Mouse (Mus musculus) intestine, postnatal 0 days (tissue): ENCODE measurements around the gene Sec24d. TPM values are rescaled to one million over a fixed set of nuclear protein-coding genes. Genes with fewer than 3 reads are reported as not detected.

ENCODE experiments used
- ATAC-seq: fragments of 200-750 bp; cut with Nextera tagmentation; 2 replicates; pipeline ENCODE4 v1.8.0; 2017; ENCODE audit warnings: mild to moderate bottlenecking, moderate TSS enrichment, moderate library complexity
- H3K27ac ChIP-seq: fragments of 300-500 bp; sonication (generic); 2 replicates; pipeline ENCODE4 v1.5.1; 2014; ENCODE audit warnings: mild to moderate bottlenecking, low read depth, low read length, moderate library complexity
- H3K27me3 ChIP-seq: fragments of 300-500 bp; sonication (generic); replicated peaks from 2 replicates; pipeline ENCODE4 v1.6.1; 2014; ENCODE audit warnings: low read length, mixed read lengths; ENCODE audit not compliant: control insufficient read depth, insufficient read depth
- H3K36me3 ChIP-seq: fragments of 300-500 bp; sonication (generic); 2 replicates; pipeline ENCODE4 v1.6.1; 2014; ENCODE audit warnings: mild to moderate bottlenecking, moderate library complexity; ENCODE audit not compliant: control insufficient read depth, insufficient read depth
- H3K4me1 ChIP-seq: fragments of 300-500 bp; sonication (generic); replicated peaks from 2 replicates; pipeline ENCODE4 v1.6.1; 2014; ENCODE audit warnings: antibody characterized with exemption, low read length, mixed read lengths; ENCODE audit not compliant: control insufficient read depth, insufficient read depth
- H3K4me2 ChIP-seq: fragments of 300-500 bp; sonication (generic); replicated peaks from 2 replicates; pipeline ENCODE4 v1.6.1; 2014; ENCODE audit warnings: low read depth, mild to moderate bottlenecking, moderate library complexity
- H3K4me3 ChIP-seq: fragments of 300-500 bp; sonication (generic); 2 replicates; pipeline ENCODE4 v1.5.1; 2014; ENCODE audit warnings: low read depth, low read length
- H3K9ac ChIP-seq: fragments of 300-500 bp; sonication (generic); 2 replicates; pipeline ENCODE4 v1.6.1; 2014; ENCODE audit warnings: mild to moderate bottlenecking, low read depth, low read length
- H3K9me3 ChIP-seq: fragments of 300-500 bp; sonication (generic); 2 replicates; pipeline ENCODE4 v1.6.1; 2016; ENCODE audit warnings: mixed run types; ENCODE audit not compliant: control insufficient read depth
- CTCF ChIP-seq: sonication (generic); IDR thresholded peaks from 2 replicates; pipeline ENCODE4 v1.5.1; 2016; ENCODE audit warnings: low read depth, mild to moderate bottlenecking, control low read depth, antibody characterized with exemption, moderate library complexity
- WGBS: fragments of 180-500 bp; shearing (Covaris S2); extraction: QIAGEN DNeasy Blood & Tissue Kit; methylation state at CpG from one replicate; pipeline ENCODE4 v1.1.7; 2014; 5-methylcytosine and 5-hydroxymethylcytosine counted together
- polyA plus RNA-seq: library from polyadenylated mRNA; unstranded; fragments of >200 nt; fragmentation: Nextera tagmentation; extraction: Ambion mirVana; gene quantifications from 2 replicates; pipeline ENCODE4 v1.2.1, GENCODE M21; 2015

The Sec24d gene
- polyA plus RNA-seq, 1 experiment from 2014 or later, result 210 TPM

GRCm38 (mm10) chr3:123235921-123236320 is 31.3 kb upstream of the Sec24d start, which contains the start of gene Synpo2:
Gene Synpo2 (minus strand): TSS chr3:123236149.
- Histone ChIP-seq H3K9me3 (peaks cover 4% of the 10 kb centered on the region; the same call in 1 of the 2 replicates), H3K4me2 (peak within 1 kb of the TSS; percentile 77), H3K4me1 (0 out of 2 replicates have a peak, but pooled peaks cover 3% of the 10 kb centered on the region), H3K27ac (no peak within 1 kb of the TSS), H3K27me3 (no peaks in the 10 kb centered on the region), H3K9ac (peak within 1 kb of the TSS; percentile 12), H3K4me3 (peak within 1 kb of the TSS; percentile 55), H3K36me3 (no peaks in the 10 kb centered on the region)
- under 1% methylated on average over 20 of the region's 20 CpGs for WGBS
- ATAC-seq, result peak; percentile 56; the same call in 1 of the 2 replicates
- no peak for TF ChIP-seq CTCF

- 42% methylated on average over 7 of the region's 7 CpGs for WGBS
- no peak for ATAC-seq
- Histone ChIP-seq H3K4me1 (0 out of 2 replicates have a peak, but pooled peaks cover 3% of the 10 kb centered on the region), H3K9me3 (no peaks in the 10 kb centered on the region), H3K4me2 (no peak overlapping the region), H3K36me3 (no peaks in the 10 kb centered on the region), H3K4me3 (no peak overlapping the region), H3K27me3 (no peaks in the 10 kb centered on the region), H3K9ac (no peak overlapping the region), H3K27ac (no peak overlapping the region)
- TF ChIP-seq CTCF, result no peak
These were observed 30.2 kb upstream of the Sec24d start for GRCm38 (mm10) chr3:123237039-123237438.

GRCm38 (mm10) chr3:123237446-123237845 is 29.8 kb upstream of the Sec24d start:
- H3K36me3 ChIP-seq, result no peaks in the 10 kb centered on the region
- H3K27me3 ChIP-seq, result no peaks in the 10 kb centered on the region
- 0 out of 2 replicates have a peak, but pooled peaks cover 3% of the 10 kb centered on the region for H3K4me1 ChIP-seq
- H3K9ac ChIP-seq, result no peak overlapping the region
- TF ChIP-seq CTCF, result no peak
- no peak overlapping the region for H3K27ac ChIP-seq
- no peaks in the 10 kb centered on the region for H3K9me3 ChIP-seq
- no peak overlapping the region for H3K4me3 ChIP-seq
- no peak overlapping the region for H3K4me2 ChIP-seq
- no peak for ATAC-seq

DNA sequence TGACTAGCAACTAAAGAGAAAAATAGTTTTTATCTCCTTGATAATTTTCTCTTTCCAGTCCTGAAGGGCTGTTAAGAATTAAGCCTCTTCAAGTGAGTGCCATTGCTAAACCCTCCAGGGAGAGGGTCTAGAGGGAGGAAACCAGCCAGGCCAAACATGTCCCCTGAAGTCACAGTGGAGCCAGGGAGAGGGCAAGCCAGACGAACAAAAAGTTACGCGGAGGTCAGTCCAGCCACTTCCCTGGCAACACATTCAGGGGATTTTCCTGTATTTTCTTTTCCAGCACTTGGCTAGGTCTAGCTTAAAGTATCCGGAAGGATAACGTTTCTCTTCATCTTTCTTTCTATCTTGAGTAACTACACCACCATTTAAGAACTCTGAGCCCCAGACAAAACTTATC is 22.9 kb upstream of the Sec24d start:
- Histone ChIP-seq H3K9ac (no peak overlapping the region), H3K27me3 (no peaks in the 10 kb centered on the region), H3K9me3 (no peaks in the 10 kb centered on the region), H3K4me1 (no peaks in the 10 kb centered on the region), H3K36me3 (no peaks in the 10 kb centered on the region), H3K27ac (no peak overlapping the region), H3K4me2 (no peak overlapping the region), H3K4me3 (no peak overlapping the region)
- WGBS, result 67% methylated on average over 5 of the region's 5 CpGs
- TF ChIP-seq CTCF, result no peak
- ATAC-seq, result no peak

GRCm38 (mm10) chr3:123245646-123246045 is 21.6 kb upstream of the Sec24d start:
- H3K9ac ChIP-seq, result no peak overlapping the region
- H3K4me2 ChIP-seq, result no peak overlapping the region
- no peak overlapping the region for H3K4me3 ChIP-seq
- H3K4me1 ChIP-seq, result no peaks in the 10 kb centered on the region
- TF ChIP-seq CTCF, result no peak
- no peaks in the 10 kb centered on the region for H3K27me3 ChIP-seq
- 17% methylated on average over 4 of the region's 4 CpGs for WGBS
- H3K36me3 ChIP-seq, result no peaks in the 10 kb centered on the region
- H3K27ac ChIP-seq, result no peak overlapping the region
- ATAC-seq, result no peak
- no peaks in the 10 kb centered on the region for H3K9me3 ChIP-seq

DNA sequence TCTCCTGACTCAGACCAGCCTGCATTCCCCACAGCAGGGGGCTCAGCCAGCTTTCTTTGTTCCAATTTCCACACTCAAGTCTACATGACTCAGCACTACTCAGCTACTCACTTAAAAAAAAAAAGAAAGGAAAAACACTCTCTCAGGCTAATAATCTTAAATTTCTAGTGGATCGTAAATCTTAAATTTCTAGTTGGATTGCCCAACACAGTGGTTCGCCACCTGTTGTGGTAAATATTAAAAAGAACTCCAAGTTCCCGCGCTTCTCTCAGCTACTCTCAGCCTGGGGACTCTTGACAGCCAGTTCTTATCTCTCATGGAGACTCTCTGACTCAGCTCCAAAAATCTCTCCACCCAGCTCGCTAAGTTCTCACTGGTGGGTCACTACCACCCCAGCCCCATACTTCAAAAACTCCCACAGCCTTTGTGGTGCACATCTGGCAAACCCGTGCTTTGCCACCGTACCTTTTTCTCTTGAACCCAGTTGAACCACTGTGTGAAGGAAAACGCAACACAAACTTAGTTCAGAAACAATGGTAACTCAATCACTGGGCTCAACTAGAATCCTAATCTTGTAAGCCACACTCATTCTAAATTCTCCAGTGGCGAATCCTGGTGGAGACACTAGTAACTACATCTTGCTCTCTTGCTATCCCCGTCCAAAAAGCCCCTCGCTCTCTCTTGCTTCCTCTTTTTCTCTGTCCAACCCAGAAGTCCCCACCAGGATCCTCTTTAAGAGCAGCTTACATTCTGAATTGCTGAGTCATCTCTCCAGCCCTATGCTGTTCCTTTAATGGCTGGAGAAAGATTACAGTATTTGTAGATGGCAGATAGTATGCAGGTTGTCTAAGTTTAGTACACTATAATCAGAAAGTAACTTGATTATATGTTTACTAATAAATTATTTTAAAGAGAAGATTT is 10.8 kb upstream of the Sec24d start:
- Histone ChIP-seq H3K4me3 (no peak overlapping the region), H3K4me1 (no peaks in the 10 kb centered on the region), H3K27me3 (no peaks in the 10 kb centered on the region), H3K4me2 (no peak overlapping the region), H3K9me3 (no peaks in the 10 kb centered on the region), H3K36me3 (no peaks in the 10 kb centered on the region), H3K27ac (no peak overlapping the region), H3K9ac (no peak overlapping the region)
- WGBS, result 79% methylated on average over 11 of the region's 11 CpGs
- ATAC-seq, result no peak
- 0 out of 2 replicates have a peak, but pooled peaks have one; percentile 8 for TF ChIP-seq CTCF
